Mouse (Mus musculus): ENCODE results near the gene Rnf17. TPM values are rescaled to one million over a fixed set of nuclear protein-coding genes. Genes with fewer than 3 reads are reported as not detected.

Gene Rnf17
- total RNA-seq, 2 experiments from 2014 or later = 0.29 to 0.36 TPM

GRCm38 (mm10) chr14:56489806-56490205 is 87.4 kb downstream of the Rnf17 start:
- DNase-seq (ENCODE audit: low spot score) = no peak
- intact Hi-C loops (cut with DNase I) = no loop called here

- intact Hi-C loops (cut with DNase I) = no loop called here
- DNase-seq (ENCODE audit: low spot score) = no peak
Measured at GRCm38 (mm10) chr14:56502407-56502806, 100.0 kb downstream of the Rnf17 start.

GRCm38 (mm10) chr14:56506743-56507142 is 104.4 kb downstream of the Rnf17 start:
- DNase-seq (ENCODE audit: low spot score) = no peak
- intact Hi-C loops (cut with DNase I) = no loop called here

- DNase-seq (ENCODE audit: low spot score) = no peak
- intact Hi-C loops (cut with DNase I) = no loop called here
Measured at GRCm38 (mm10) chr14:56512084-56512483, 109.7 kb downstream of the Rnf17 start.

GRCm38 (mm10) chr14:56514775-56515174 is 112.4 kb downstream of the Rnf17 start:
- no peak for DNase-seq (ENCODE audit: low spot score)
- intact Hi-C loops (cut with DNase I) = no loop called here

GRCm38 (mm10) chr14:56530788-56531187 is 128.4 kb downstream of the Rnf17 start:
- intact Hi-C loops (cut with DNase I) = no loop called here

GRCm38 (mm10) chr14:56544946-56545345 is 142.6 kb downstream of the Rnf17 start:
- intact Hi-C loops (cut with DNase I) = no loop called here
- DNase-seq (ENCODE audit: low spot score) = no peak

More at GRCm38 (mm10) chr14:56530788-56531187, 128.4 kb downstream of the Rnf17 start:
- DNase-seq (ENCODE audit: low spot score) = no peak

GRCm38 (mm10) chr14:56545491-56545890 is 143.1 kb downstream of the Rnf17 start:
- no peak for DNase-seq (ENCODE audit: low spot score)
- intact Hi-C loops (cut with DNase I) = no loop called here

GRCm38 (mm10) chr14:56550960-56551359 is 148.6 kb downstream of the Rnf17 start:
- DNase-seq (ENCODE audit: low spot score) = no peak
- intact Hi-C loops (cut with DNase I) = no loop called here

- DNase-seq (ENCODE audit: low spot score) = no peak
- intact Hi-C loops (cut with DNase I) = no loop called here
Measured at GRCm38 (mm10) chr14:56552924-56553323, 150.5 kb downstream of the Rnf17 start.

- no peak for DNase-seq (ENCODE audit: low spot score)
- intact Hi-C loops (cut with DNase I) = no loop called here
Measured at GRCm38 (mm10) chr14:56553331-56553730, 150.9 kb downstream of the Rnf17 start.

- intact Hi-C loops (cut with DNase I) = no loop called here
- DNase-seq (ENCODE audit: low spot score) = no peak
Measured at GRCm38 (mm10) chr14:56554716-56555115, 152.3 kb downstream of the Rnf17 start.

- DNase-seq (ENCODE audit: low spot score) = no peak
- intact Hi-C loops (cut with DNase I) = no loop called here
Measured at GRCm38 (mm10) chr14:56559134-56559533, 156.8 kb downstream of the Rnf17 start.

- intact Hi-C loops (cut with DNase I) = no loop called here
- DNase-seq (ENCODE audit: low spot score) = no peak
Measured at GRCm38 (mm10) chr14:56567476-56567875, 165.1 kb downstream of the Rnf17 start.

GRCm38 (mm10) chr14:56569041-56569440 is 166.7 kb downstream of the Rnf17 start:
- intact Hi-C loops (cut with DNase I) = no loop called here
- no peak for DNase-seq (ENCODE audit: low spot score)

- intact Hi-C loops (cut with DNase I) = no loop called here
- peak; percentile 90 for DNase-seq (ENCODE audit: low spot score)
Measured at GRCm38 (mm10) chr14:56571310-56572093, 169.1 kb downstream of the Rnf17 start.

GRCm38 (mm10) chr14:56572546-56572945 is 170.2 kb downstream of the Rnf17 start:
- intact Hi-C loops (cut with DNase I) = no loop called here
- DNase-seq (ENCODE audit: low spot score) = no peak

Other genes starting within 250 kb of the Rnf17 start
- gene Gzmg, start 243.0 kb upstream of the Rnf17 start, total RNA-seq (2021) = not detected
- not detected for gene Gzmn, start 228.0 kb upstream of the Rnf17 start, total RNA-seq (2021)
- not detected for gene Gzmf, start 191.2 kb upstream of the Rnf17 start, total RNA-seq (2021)
- not detected for gene Gzmc, start 167.9 kb upstream of the Rnf17 start, total RNA-seq (2021)
- not detected for gene Gzmb, start 140.3 kb upstream of the Rnf17 start, total RNA-seq (2021)
- gene Atp12a, start 37.5 kb upstream of the Rnf17 start, total RNA-seq (2021) = not detected
- gene Cenpj, start 172.8 kb downstream of the Rnf17 start, total RNA-seq (2021) = 1 to 10 TPM; 2.5 to 4.2 TPM
- gene Parp4, start 173.0 kb downstream of the Rnf17 start, total RNA-seq (2021) = 10 to 100 TPM; 23.8 to 25.6 TPM